Mouse (Mus musculus): ENCODE measurements at regions not wholly inside any gene's neighbourhood (a gene's known extent, or its start where the extent isn't known, plus 50 kb on each side); places are given as distances from the start of the nearest gene placed in this dataset.

GRCm38 (mm10) chr10:39240178-39240791, 76.7 kb upstream of the Ccn6 start:
- H3K36me3 ChIP-seq (ENCODE audit: control insufficient read depth, insufficient read depth, low read length, poor library complexity, severe bottlenecking), result no peaks in the 10 kb centered on the region
- no peaks in the 10 kb centered on the region for H3K4me1 ChIP-seq (ENCODE audit: control insufficient read depth, insufficient read depth, low read length)
- no peaks in the 10 kb centered on the region for H3K27me3 ChIP-seq (ENCODE audit: control insufficient read depth, insufficient read depth, low read length, poor library complexity, severe bottlenecking)
- no peaks in the 10 kb centered on the region; the same call in 1 of the 2 replicates for H3K9me3 ChIP-seq (replicated peaks; ENCODE audit: control insufficient read depth, insufficient read depth, low read length, poor library complexity, severe bottlenecking)
- TF ChIP-seq CTCF (IDR thresholded peaks at IDR 0.05; ENCODE audit: low read depth, low read length), result no peak
- TF ChIP-seq POLR2A (IDR thresholded peaks at IDR 0.05; ENCODE audit: insufficient read depth, low read length), result no peak
- TF ChIP-seq EP300 (IDR thresholded peaks at IDR 0.05; ENCODE audit: insufficient read depth, low read depth, low read length), result no peak
- peak overlapping the region; percentile 48 for H3K9ac ChIP-seq (ENCODE audit: low read depth, poor library complexity, severe bottlenecking)
- no peak overlapping the region for H3K27ac ChIP-seq (ENCODE audit: insufficient read depth, low read length)
- H3K4me3 ChIP-seq (ENCODE audit: low read depth, low read length), result peak overlapping the region; percentile 15; the same call in 1 of the 2 replicates

- H3K36me3 ChIP-seq (ENCODE audit: control insufficient read depth, insufficient read depth, low read length, poor library complexity, severe bottlenecking), result no peaks in the 10 kb centered on the region
- H3K27ac ChIP-seq (ENCODE audit: insufficient read depth, low read length), result no peak overlapping the region
- no peak for TF ChIP-seq EP300 (IDR thresholded peaks at IDR 0.05; ENCODE audit: insufficient read depth, low read depth, low read length)
- TF ChIP-seq CTCF (IDR thresholded peaks at IDR 0.05; ENCODE audit: low read depth, low read length), result peak; percentile 63
- H3K27me3 ChIP-seq (ENCODE audit: control insufficient read depth, insufficient read depth, low read length, poor library complexity, severe bottlenecking), result no peaks in the 10 kb centered on the region
- H3K4me3 ChIP-seq (ENCODE audit: low read depth, low read length), result peak overlapping the region; percentile 15; the same call in 1 of the 2 replicates
- H3K9ac ChIP-seq (ENCODE audit: low read depth, poor library complexity, severe bottlenecking), result peak overlapping the region; percentile 48
- no peaks in the 10 kb centered on the region; the same call in 1 of the 2 replicates for H3K9me3 ChIP-seq (replicated peaks; ENCODE audit: control insufficient read depth, insufficient read depth, low read length, poor library complexity, severe bottlenecking)
- no peaks in the 10 kb centered on the region for H3K4me1 ChIP-seq (ENCODE audit: control insufficient read depth, insufficient read depth, low read length)
Measured at GRCm38 (mm10) chr10:39239498-39240177, 76.0 kb upstream of the Ccn6 start.

DNA sequence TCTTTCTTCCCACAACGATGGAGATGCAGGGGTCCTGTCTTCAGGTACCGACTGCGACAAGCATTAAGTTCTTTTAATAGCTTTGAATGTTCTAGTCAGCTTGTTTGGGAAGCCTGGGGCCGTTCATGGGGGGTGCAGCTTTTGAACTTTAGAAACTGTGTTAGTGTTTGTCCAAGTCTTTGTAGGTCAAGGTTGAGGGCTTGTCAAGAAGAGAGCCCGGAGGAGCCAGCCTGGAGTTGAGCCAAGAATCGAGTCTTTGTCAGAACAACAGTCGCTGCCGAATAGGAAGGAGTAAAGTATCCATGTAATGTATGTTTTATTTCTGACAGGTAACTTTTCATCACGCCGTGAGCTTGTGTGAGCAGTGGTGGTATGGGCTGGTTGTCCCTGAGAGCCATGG, 75.0 kb upstream of the Ccn6 start:
- TF ChIP-seq POLR2A (IDR thresholded peaks at IDR 0.05; ENCODE audit: insufficient read depth, low read length) (no peak), EP300 (IDR thresholded peaks at IDR 0.05; ENCODE audit: insufficient read depth, low read depth, low read length) (no peak), CTCF (IDR thresholded peaks at IDR 0.05; ENCODE audit: low read depth, low read length) (no peak)

DNA sequence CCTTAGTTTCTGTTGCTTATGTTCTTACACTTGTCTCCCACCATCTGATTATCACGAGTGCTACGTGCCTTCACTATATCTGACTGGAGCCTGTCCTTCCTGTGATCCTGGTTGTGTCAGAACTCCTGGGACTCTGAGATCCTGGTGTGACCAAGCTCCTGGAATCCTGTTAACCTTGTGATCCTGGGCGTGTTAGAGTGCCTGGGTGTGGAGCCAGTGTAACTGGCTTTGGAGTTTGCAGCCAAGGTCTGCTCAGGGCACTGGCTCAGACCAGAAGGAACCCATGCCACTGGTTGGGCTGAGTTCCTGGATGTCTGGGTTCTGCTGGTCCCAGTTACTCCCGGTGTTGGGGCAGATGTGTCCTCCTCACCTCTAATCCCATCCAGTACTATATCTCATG, 74.0 kb upstream of the Ccn6 start:
- no peaks in the 10 kb centered on the region for H3K27me3 ChIP-seq (ENCODE audit: control insufficient read depth, insufficient read depth, low read length, poor library complexity, severe bottlenecking)
- no peaks in the 10 kb centered on the region; the same call in 1 of the 2 replicates for H3K9me3 ChIP-seq (replicated peaks; ENCODE audit: control insufficient read depth, insufficient read depth, low read length, poor library complexity, severe bottlenecking)
- H3K9ac ChIP-seq (ENCODE audit: low read depth, poor library complexity, severe bottlenecking), result no peak overlapping the region
- no peak for TF ChIP-seq POLR2A (IDR thresholded peaks at IDR 0.05; ENCODE audit: insufficient read depth, low read length)
- no peak for TF ChIP-seq EP300 (IDR thresholded peaks at IDR 0.05; ENCODE audit: insufficient read depth, low read depth, low read length)
- no peak for TF ChIP-seq CTCF (IDR thresholded peaks at IDR 0.05; ENCODE audit: low read depth, low read length)
- H3K4me1 ChIP-seq (ENCODE audit: control insufficient read depth, insufficient read depth, low read length), result peaks cover 5% of the 10 kb centered on the region
- H3K36me3 ChIP-seq (ENCODE audit: control insufficient read depth, insufficient read depth, low read length, poor library complexity, severe bottlenecking), result no peaks in the 10 kb centered on the region
- H3K27ac ChIP-seq (ENCODE audit: insufficient read depth, low read length), result no peak overlapping the region
- no peak overlapping the region for H3K4me3 ChIP-seq (ENCODE audit: low read depth, low read length)

More for the DNA sequence above, 75.0 kb upstream of the Ccn6 start:
- Histone ChIP-seq H3K4me1 (ENCODE audit: control insufficient read depth, insufficient read depth, low read length) (no peaks in the 10 kb centered on the region), H3K9ac (ENCODE audit: low read depth, poor library complexity, severe bottlenecking) (no peak overlapping the region), H3K36me3 (ENCODE audit: control insufficient read depth, insufficient read depth, low read length, poor library complexity, severe bottlenecking) (no peaks in the 10 kb centered on the region), H3K4me3 (ENCODE audit: low read depth, low read length) (no peak overlapping the region), H3K27ac (ENCODE audit: insufficient read depth, low read length) (no peak overlapping the region), H3K27me3 (ENCODE audit: control insufficient read depth, insufficient read depth, low read length, poor library complexity, severe bottlenecking) (no peaks in the 10 kb centered on the region), H3K9me3 (replicated peaks; ENCODE audit: control insufficient read depth, insufficient read depth, low read length, poor library complexity, severe bottlenecking) (no peaks in the 10 kb centered on the region; the same call in 1 of the 2 replicates)

DNA sequence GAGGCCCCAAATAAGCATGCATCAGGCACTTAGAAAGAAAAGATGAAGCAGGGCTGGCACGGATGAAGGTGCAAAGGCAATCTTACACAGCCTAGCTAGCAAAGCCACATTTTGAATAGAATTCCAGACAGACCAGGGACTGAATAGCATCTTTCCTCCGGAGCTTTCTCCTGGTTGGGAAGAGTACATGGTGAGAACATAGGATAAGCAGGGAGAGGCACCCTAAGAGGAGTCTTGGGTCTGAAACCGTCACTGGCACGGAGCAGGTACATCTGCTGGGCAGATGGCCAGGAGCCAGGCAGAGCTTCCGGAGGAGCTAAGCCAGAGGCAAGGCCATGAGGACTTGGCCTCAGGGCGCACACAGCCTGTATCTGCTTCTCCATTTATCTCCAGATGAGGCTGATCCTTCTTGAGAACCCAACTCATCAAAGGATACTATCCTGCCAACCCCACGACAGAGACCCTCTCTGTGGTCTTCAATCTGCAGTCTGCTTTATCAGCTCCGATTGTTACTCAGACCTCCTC, 70.4 kb upstream of the Ccn6 start:
- no peak overlapping the region for H3K27ac ChIP-seq (ENCODE audit: insufficient read depth, low read length)
- no peak overlapping the region for H3K9ac ChIP-seq (ENCODE audit: low read depth, poor library complexity, severe bottlenecking)
- peaks cover 9% of the 10 kb centered on the region for H3K4me1 ChIP-seq (ENCODE audit: control insufficient read depth, insufficient read depth, low read length)
- no peaks in the 10 kb centered on the region for H3K36me3 ChIP-seq (ENCODE audit: control insufficient read depth, insufficient read depth, low read length, poor library complexity, severe bottlenecking)
- no peak overlapping the region for H3K4me3 ChIP-seq (ENCODE audit: low read depth, low read length)
- H3K9me3 ChIP-seq (replicated peaks; ENCODE audit: control insufficient read depth, insufficient read depth, low read length, poor library complexity, severe bottlenecking), result peaks cover 4% of the 10 kb centered on the region
- H3K27me3 ChIP-seq (ENCODE audit: control insufficient read depth, insufficient read depth, low read length, poor library complexity, severe bottlenecking), result no peaks in the 10 kb centered on the region
- TF ChIP-seq EP300 (IDR thresholded peaks at IDR 0.05; ENCODE audit: insufficient read depth, low read depth, low read length), result no peak
- no peak for TF ChIP-seq POLR2A (IDR thresholded peaks at IDR 0.05; ENCODE audit: insufficient read depth, low read length)

DNA sequence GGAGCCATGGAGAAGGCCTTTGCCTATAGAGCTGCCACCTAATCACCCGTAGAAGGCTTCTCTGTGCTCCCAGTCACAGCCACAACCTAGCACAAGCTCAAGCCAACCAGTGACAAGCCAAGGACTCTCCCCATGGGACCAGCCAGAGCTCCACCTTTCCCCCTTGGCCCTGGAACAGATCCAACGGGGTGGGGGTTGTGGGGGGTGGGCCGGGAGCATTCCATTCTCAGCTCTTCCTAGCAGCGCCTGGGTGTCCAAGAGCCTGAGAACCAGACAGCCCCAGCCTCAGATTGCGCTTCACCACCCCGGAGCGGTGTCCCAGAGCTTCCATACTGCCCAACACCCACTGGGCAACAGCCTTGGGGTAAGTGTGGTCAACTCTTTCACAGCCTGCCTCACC, 69.6 kb upstream of the Ccn6 start:
- Histone ChIP-seq H3K27ac (ENCODE audit: insufficient read depth, low read length) (no peak overlapping the region), H3K27me3 (ENCODE audit: control insufficient read depth, insufficient read depth, low read length, poor library complexity, severe bottlenecking) (no peaks in the 10 kb centered on the region), H3K9ac (ENCODE audit: low read depth, poor library complexity, severe bottlenecking) (no peak overlapping the region), H3K4me3 (ENCODE audit: low read depth, low read length) (no peak overlapping the region), H3K9me3 (replicated peaks; ENCODE audit: control insufficient read depth, insufficient read depth, low read length, poor library complexity, severe bottlenecking) (peaks cover 4% of the 10 kb centered on the region), H3K36me3 (ENCODE audit: control insufficient read depth, insufficient read depth, low read length, poor library complexity, severe bottlenecking) (no peaks in the 10 kb centered on the region), H3K4me1 (ENCODE audit: control insufficient read depth, insufficient read depth, low read length) (peaks cover 9% of the 10 kb centered on the region)
- TF ChIP-seq CTCF (IDR thresholded peaks at IDR 0.05; ENCODE audit: low read depth, low read length) (no peak), EP300 (IDR thresholded peaks at IDR 0.05; ENCODE audit: insufficient read depth, low read depth, low read length) (no peak), POLR2A (IDR thresholded peaks at IDR 0.05; ENCODE audit: insufficient read depth, low read length) (no peak)

All from ES-Bruce4 (cell line).